Mouse (Mus musculus) lung, postnatal 0 days (tissue): ENCODE results near the gene Gm49403. TPM values are rescaled to one million over a fixed set of nuclear protein-coding genes. Genes with fewer than 3 reads are reported as not detected.
"Not testable (repeated sequence)": the region's sequence is repeated elsewhere in the genome, so short reads cannot be mapped to it uniquely, and the experiment has no call there.

Experiments
- ATAC-seq: fragments of 200-750 bp; cut with Nextera tagmentation; 2 replicates; pipeline ENCODE4 v1.8.0; 2017; ENCODE audit warnings: moderate library complexity
- DNase-seq: peaks from one replicate; pipeline ENCODE4 v3.0.0-alpha.2; 2016; ENCODE audit warnings: low spot score
- H3K27ac ChIP-seq: fragments of 300-500 bp; sonication (generic); 2 replicates; pipeline ENCODE4 v1.5.1; 2014; ENCODE audit warnings: antibody characterized with exemption, mild to moderate bottlenecking, low read length, mixed read lengths
- H3K27me3 ChIP-seq: fragments of 300-500 bp; sonication (generic); replicated peaks from 2 replicates; pipeline ENCODE4 v1.6.1; 2014; ENCODE audit warnings: low read length, mixed read lengths; ENCODE audit not compliant: insufficient read depth
- H3K36me3 ChIP-seq: fragments of 300-500 bp; sonication (generic); 2 replicates; pipeline ENCODE4 v1.6.1; 2014; ENCODE audit warnings: low read length, mixed read lengths; ENCODE audit not compliant: insufficient read depth
- H3K4me1 ChIP-seq: fragments of 300-500 bp; sonication (generic); 2 replicates; pipeline ENCODE4 v1.6.1; 2014; ENCODE audit warnings: antibody characterized with exemption, low read depth, low read length, mixed read lengths; ENCODE audit not compliant: insufficient read depth
- H3K4me2 ChIP-seq: fragments of 300-500 bp; sonication (generic); replicated peaks from 2 replicates; pipeline ENCODE4 v1.6.1; 2014; ENCODE audit warnings: low read depth, mild to moderate bottlenecking, low read length, moderate library complexity, mixed read lengths
- H3K4me3 ChIP-seq: fragments of 300-500 bp; sonication (generic); 2 replicates; pipeline ENCODE4 v1.5.1; 2014; ENCODE audit warnings: low read depth, low read length
- H3K9ac ChIP-seq: fragments of 300-500 bp; sonication (generic); replicated peaks from 2 replicates; pipeline ENCODE4 v1.6.1; 2014; ENCODE audit warnings: low read depth, mild to moderate bottlenecking
- H3K9me3 ChIP-seq: fragments of 300-500 bp; sonication (generic); 2 replicates; pipeline ENCODE4 v1.6.1; 2016; ENCODE audit warnings: low read length, mixed read lengths
- CTCF ChIP-seq: IDR thresholded peaks from 2 replicates; pipeline ENCODE4 v1.5.1; 2016; ENCODE audit warnings: antibody characterized with exemption, mild to moderate bottlenecking
- EP300 ChIP-seq: IDR thresholded peaks from 2 replicates; pipeline ENCODE4 v1.6.1; 2016; ENCODE audit warnings: antibody characterized with exemption, mild to moderate bottlenecking, control low read depth
- WGBS: fragments of 180-500 bp; shearing (Covaris S2); extraction: QIAGEN DNeasy Blood & Tissue Kit; methylation state at CpG from one replicate; pipeline ENCODE4 v1.1.7; 2014; 5-methylcytosine and 5-hydroxymethylcytosine counted together
- polyA plus RNA-seq: library from polyadenylated mRNA; unstranded; fragments of >200 nt; fragmentation: Nextera tagmentation; extraction: Ambion mirVana; gene quantifications from 2 replicates; pipeline ENCODE4 v1.2.1, GENCODE M21; 2015

Gene Gm49403
- not detected in 2 replicates for polyA plus RNA-seq

DNA sequence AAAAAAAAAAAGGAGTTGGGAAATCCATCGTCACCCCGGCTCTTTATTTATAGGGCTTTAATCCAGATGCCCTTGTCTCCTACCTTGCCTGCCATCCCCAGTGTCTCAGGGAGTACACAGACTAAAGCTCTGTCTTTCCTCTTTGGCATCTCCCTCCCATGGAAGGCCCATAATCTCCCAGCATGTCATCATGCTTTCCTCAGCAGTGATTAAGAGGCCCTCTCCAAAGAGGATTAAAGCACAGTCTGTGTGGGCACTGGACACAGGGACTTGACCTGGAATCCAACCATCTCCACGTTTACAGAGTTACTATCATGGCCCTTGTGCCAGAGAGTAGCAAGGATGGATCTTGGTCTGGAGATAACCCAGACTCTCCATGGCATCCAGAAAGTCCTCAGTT is at the start of gene Gm49403, which contains the start of gene Lbhd1:
TSS of gene Gm49403 (plus strand) at position 315 of the 400 bp plus-strand sequence.
TSS of gene Lbhd1 (plus strand) at position 117 of the 400 bp plus-strand sequence.
- 75% methylated on average over 3 of the region's 3 CpGs for WGBS
- no peaks in the 10 kb centered on the region for H3K27me3 ChIP-seq
- H3K27ac ChIP-seq = no peak within 1 kb of the TSS
- H3K4me3 ChIP-seq = no peak within 1 kb of the TSS
- no peak within 1 kb of the TSS for H3K4me2 ChIP-seq
- ATAC-seq (no peak), DNase-seq (no peak)
- no peaks in the 10 kb centered on the region for H3K36me3 ChIP-seq
- peaks cover 6% of the 10 kb centered on the region; the same call in 1 of the 2 replicates for H3K4me1 ChIP-seq
- H3K9ac ChIP-seq = no peak within 1 kb of the TSS
- TF ChIP-seq EP300 (no peak), CTCF (no peak)
- H3K9me3 ChIP-seq = no peaks in the 10 kb centered on the region

DNA sequence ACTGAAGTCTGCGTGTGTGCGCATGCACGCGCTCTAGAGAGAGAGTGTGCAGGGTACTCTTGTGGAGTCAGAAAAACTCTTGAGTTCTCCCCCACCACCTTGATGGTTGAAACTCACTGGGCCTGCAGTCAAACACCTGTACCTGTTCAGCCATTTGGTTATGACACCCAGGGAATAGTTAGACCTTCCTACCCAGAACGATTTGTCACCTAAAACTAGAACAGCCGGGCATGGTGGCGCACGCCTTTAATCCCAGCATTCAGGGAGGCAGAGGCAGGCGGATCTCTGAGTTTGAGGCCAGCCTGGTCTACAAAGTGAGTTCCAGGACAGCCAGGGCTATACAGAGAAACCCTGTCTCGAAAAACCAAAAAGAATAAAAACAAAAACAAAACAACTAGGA is 47.4 kb upstream of the Gm49403 start:
- H3K4me3 ChIP-seq, H3K27me3 ChIP-seq, H3K9ac ChIP-seq, H3K9me3 ChIP-seq, H3K4me1 ChIP-seq, ATAC-seq, H3K4me2 ChIP-seq, DNase-seq: not testable (repeated sequence)
- H3K36me3 ChIP-seq = peaks cover 21% of the 10 kb centered on the region; the same call in 1 of the 2 replicates
- H3K27ac ChIP-seq = 0 out of 2 replicates have a peak overlapping the region, but pooled peaks have one; percentile 91
- WGBS = 95% methylated on average over 10 of the region's 10 CpGs

DNA sequence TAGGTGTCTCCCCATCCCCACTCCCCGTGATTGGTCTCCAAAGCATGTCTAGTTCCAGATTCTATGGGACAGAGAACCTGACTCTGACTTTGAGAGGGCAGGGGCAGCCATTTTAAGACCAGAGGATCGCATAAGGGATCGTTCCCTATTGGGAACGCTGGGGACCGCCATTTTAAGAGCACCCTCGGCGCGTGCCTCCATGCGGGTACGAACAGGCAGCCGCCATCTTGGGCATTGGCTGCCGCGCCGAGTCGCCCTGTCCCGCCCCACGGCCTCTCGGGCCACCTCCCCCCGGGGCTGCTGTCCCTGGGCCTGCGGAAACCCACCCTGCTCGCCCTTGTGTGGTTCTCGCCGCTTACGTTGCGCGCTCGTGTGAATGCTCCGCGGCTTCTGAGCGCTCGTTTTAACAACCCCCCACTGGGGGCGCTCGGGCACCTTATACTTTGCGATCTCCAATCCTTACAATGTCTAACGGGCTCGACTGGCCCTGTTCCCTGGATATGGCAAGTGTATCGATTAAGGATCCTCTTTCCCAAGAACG is 46.4 kb upstream of the Gm49403 start, which contains the start of gene Bscl2:
TSS of gene Bscl2 (plus strand) at position 217 of the 541 bp plus-strand sequence.
- under 1% methylated on average over 34 of the region's 38 CpGs for WGBS
- DNase-seq (peak; percentile 91), ATAC-seq (peak; percentile 83)

DNA sequence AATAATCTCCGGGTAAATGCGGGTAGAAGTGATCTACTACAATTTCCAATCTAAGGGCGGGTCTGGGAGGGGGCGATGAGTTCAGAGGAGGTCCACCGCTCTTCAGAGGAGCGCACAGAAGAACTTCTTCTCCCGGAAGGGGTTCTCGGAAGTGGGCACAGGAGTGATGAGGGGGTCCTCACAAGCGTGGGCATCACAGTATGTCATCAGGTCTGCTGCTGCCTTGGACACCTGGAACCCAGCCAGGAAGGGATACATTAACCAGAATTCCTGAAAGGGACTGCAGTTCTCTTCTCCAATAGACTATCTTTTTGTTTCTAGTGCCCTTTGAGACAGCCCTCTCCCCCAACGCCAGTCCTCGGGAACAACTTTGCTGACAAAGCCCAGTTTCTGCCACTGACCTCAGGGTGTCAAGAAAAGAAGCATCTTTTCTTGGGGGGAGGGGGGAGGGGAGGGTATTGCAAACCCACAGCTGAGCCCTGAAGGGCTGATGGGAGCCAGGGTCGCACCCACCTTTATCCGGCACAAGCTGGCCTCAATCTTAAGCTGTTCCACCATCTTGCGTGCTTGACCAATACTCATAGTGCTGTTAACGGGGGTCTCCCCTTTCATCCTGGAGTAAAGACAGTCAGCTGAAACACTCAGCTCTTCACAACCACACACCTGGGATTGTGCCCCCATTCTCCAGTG is 45.5 kb upstream of the Gm49403 start:
- H3K9me3 ChIP-seq = no peaks in the 10 kb centered on the region
- 0 out of 2 replicates have a peak, but pooled peaks cover 6% of the 10 kb centered on the region for H3K36me3 ChIP-seq
- ATAC-seq (0 out of 2 replicates have a peak, but pooled peaks have one; percentile 1), DNase-seq (peak; percentile 66)
- TF ChIP-seq CTCF (no peak), EP300 (no peak)
- peaks cover 10% of the 10 kb centered on the region; the same call in 1 of the 2 replicates for H3K4me1 ChIP-seq
- peak overlapping the region; percentile 68 for H3K4me3 ChIP-seq
- H3K27ac ChIP-seq = peak overlapping the region; percentile 91
- H3K9ac ChIP-seq = peak overlapping the region; percentile 78
- peak overlapping the region; percentile 82 for H3K4me2 ChIP-seq
- no peaks in the 10 kb centered on the region for H3K27me3 ChIP-seq
- 16% methylated on average over 15 of the region's 15 CpGs for WGBS

More for the DNA sequence above, 46.4 kb upstream of the Gm49403 start, which contains the start of gene Bscl2:
- Histone ChIP-seq H3K36me3 (peaks cover 13% of the 10 kb centered on the region; the same call in 1 of the 2 replicates), H3K4me3 (peak within 1 kb of the TSS; percentile 68), H3K9me3 (no peaks in the 10 kb centered on the region), H3K27me3 (no peaks in the 10 kb centered on the region), H3K4me1 (peaks cover 10% of the 10 kb centered on the region; the same call in 1 of the 2 replicates), H3K9ac (peak within 1 kb of the TSS; percentile 78), H3K4me2 (peak within 1 kb of the TSS; percentile 82), H3K27ac (peak within 1 kb of the TSS; percentile 91)
- TF ChIP-seq EP300 = no peak; the same call in 1 of the 2 replicates
- TF ChIP-seq CTCF = peak; percentile 65

DNA sequence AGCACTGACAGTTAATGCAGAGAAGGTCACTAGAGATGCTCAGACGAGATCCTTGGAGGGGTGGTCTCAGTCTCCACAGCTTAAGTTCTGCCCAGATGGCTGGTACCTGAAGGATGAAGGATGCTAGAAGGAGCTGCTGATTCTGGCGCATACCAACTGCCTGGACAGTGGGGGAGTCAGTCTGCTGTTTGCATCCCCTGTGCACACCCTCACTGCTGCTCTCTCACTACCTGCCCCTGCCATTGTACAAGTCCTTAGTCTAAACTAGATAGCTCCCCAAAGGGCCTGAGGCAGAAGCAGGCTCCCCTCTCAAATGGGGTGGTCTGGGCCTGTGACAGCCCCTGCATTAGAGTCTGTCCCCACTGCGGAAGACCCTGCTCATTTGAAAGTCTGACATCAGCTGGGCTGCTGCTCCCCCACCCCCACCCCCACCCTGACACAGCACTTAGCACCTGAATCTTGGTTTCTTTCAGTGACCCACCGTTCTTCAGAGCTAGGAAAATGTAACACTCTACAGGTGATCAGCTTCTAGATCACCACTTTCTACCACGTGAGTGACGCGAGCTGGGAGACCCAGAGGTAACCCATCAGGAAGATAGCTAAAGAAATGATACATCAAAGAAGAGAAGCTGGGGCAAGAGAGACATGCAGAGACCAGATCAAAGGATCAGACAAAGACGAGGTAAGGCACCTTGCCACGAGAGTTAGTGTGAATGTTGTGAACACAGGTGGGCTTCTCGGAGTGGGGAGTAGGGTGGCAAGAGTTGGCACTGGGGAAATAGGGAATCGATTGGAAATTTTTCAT is 44.4 kb upstream of the Gm49403 start, which contains the start of gene Gng3:
TSS of gene Gng3 (minus strand) at position 92 of the 805 bp plus-strand sequence.
- H3K9ac ChIP-seq = peak within 1 kb of the TSS; percentile 78
- H3K27ac ChIP-seq = peak within 1 kb of the TSS; percentile 91; the same call in 1 of the 2 replicates
- H3K4me3 ChIP-seq = peak within 1 kb of the TSS; percentile 68
- no peaks in the 10 kb centered on the region for H3K9me3 ChIP-seq
- peaks cover 10% of the 10 kb centered on the region; the same call in 1 of the 2 replicates for H3K4me1 ChIP-seq
- H3K4me2 ChIP-seq = peak within 1 kb of the TSS; percentile 82
- 0 out of 2 replicates have a peak, but pooled peaks cover 4% of the 10 kb centered on the region for H3K36me3 ChIP-seq
- 74% methylated on average over 11 of the region's 11 CpGs for WGBS
- ATAC-seq (no peak), DNase-seq (no peak)
- no peak for TF ChIP-seq CTCF
- TF ChIP-seq EP300 = no peak
- no peaks in the 10 kb centered on the region for H3K27me3 ChIP-seq
